Mouse (Mus musculus) G1E (cell line): ENCODE measurements at regions not wholly inside any gene's neighbourhood (a gene's known extent, or its start where the extent isn't known, plus 50 kb on each side); places are given as distances from the start of the nearest gene placed in this dataset.

Source experiments
- CTCF ChIP-seq: IDR thresholded peaks from 2 replicates; pipeline ENCODE4 v1.5.1; 2012; ENCODE audit warnings: low read depth, low read length, inconsistent platforms, mixed read lengths
- GATA1 ChIP-seq: IDR thresholded peaks from 2 replicates; pipeline ENCODE4 v1.6.1; 2012; ENCODE audit warnings: borderline replicate concordance, low read length, inconsistent platforms, mixed read lengths
- POLR2AphosphoS5 ChIP-seq: IDR thresholded peaks from 2 replicates; pipeline ENCODE4 v1.6.1; 2012; ENCODE audit warnings: low read depth, low read length, inconsistent platforms; ENCODE audit not compliant: insufficient replicate concordance

GRCm38 (mm10) chr9:100266528-100267387 is 219.8 kb downstream of the Il20rb start:
- TF ChIP-seq CTCF: no peak
- TF ChIP-seq POLR2AphosphoS5: no peak
- TF ChIP-seq GATA1: no peak
